Mouse (Mus musculus): ENCODE data around the gene Stx3. TPM values are rescaled to one million over a fixed set of nuclear protein-coding genes. Genes with fewer than 3 reads are reported as not detected.

Gene Stx3
- polyA plus RNA-seq, 1 experiment: 24.8 TPM

DNA sequence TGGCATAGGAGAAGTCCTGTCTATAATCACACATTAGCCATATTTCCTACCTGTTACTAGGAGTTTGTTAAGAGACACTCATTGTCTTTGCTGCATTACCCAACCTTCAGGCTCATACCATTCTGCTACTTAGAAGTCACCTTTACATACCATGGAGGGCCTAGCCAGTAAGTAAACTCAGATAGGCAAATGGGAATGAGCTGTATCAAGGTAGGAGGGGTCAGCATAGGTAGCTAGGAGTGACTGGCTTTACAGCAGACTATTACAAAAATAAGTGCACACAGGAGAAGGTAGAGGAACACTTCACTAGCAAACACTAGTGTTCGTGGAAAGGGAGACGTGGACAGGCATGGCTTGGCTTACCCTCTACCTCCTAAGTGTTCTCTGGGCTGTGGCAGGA, 71.9 kb downstream of the Stx3 start, which contains the start of gene Gif:
Gif (plus strand) TSS at position 257 of the 400 bp plus-strand sequence.
- DNase-seq (ENCODE audit: low read depth, low spot score): no peak
- WGBS: 78% methylated on average over 2 of the region's 2 CpGs

DNA sequence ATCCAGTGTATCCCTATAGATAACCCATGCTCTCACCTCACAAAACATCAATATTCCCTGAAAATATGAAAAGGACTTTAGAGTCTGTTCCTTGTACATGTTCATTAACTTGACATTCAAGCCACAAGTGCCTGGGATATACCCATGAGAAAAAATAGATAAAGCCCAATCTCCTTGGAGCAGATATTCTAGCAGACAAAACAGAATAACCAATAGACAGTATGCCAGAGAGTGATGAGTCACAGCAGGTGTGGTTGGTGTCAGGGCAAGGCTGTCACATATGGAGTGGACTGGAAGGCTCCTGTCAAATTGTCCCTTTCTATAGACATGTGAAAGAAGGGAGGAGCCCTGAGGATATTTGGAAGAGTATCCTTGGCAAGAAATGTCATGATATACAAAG, 73.5 kb downstream of the Stx3 start:
- no peak for DNase-seq (ENCODE audit: low read depth, low spot score)

DNA sequence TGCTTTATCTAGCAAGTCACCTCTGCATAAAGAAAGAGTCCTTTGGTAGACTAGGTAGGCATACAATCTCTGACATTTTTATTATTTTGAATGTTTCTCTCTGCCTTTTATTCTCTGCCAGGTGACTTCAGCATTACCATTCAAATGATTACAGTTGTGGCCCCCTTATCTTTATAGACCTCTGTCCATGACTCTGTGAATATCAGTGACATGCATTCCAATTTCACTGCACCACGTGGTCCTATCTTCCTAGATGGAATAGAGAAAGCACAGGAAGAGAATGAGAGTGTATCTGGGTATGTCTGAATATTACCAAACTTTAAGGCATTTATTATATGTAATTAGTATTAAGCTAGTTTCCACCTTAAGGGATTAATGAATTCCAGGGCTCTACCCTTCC, 82.7 kb downstream of the Stx3 start:
- 19% methylated on average over 1 of the region's 1 CpGs for WGBS
- no peak for DNase-seq (ENCODE audit: low read depth, low spot score)

GRCm38 (mm10) chr19:11730278-11730677, 88.9 kb downstream of the Stx3 start:
- DNase-seq (ENCODE audit: low read depth, low spot score): no peak
- 78% methylated on average over 1 of the region's 1 CpGs for WGBS

GRCm38 (mm10) chr19:11727304-11727703, 91.9 kb downstream of the Stx3 start:
- WGBS: 94% methylated on average over 5 of the region's 5 CpGs
- DNase-seq (ENCODE audit: low read depth, low spot score): no peak

GRCm38 (mm10) chr19:11725915-11726314, 93.3 kb downstream of the Stx3 start:
- WGBS: 46% methylated on average over 2 of the region's 2 CpGs
- no peak for DNase-seq (ENCODE audit: low read depth, low spot score)

Other genes with a start within 250 kb of the Stx3 start
- gene Ms4a6d, start 214.6 kb downstream of the Stx3 start, polyA plus RNA-seq (2012; rRNA removed): 3.8 and 5.7 TPM in 2 replicates
- 0.12 TPM in 1 of 2 replicates, not detected in the other for gene Ms4a2, start 195.7 kb downstream of the Stx3 start, polyA plus RNA-seq (2012; rRNA removed)
- gene Ms4a3, start 178.6 kb downstream of the Stx3 start, polyA plus RNA-seq (2012; rRNA removed): not detected in 2 replicates
- not detected in 2 replicates for gene Oosp2, start 158.8 kb downstream of the Stx3 start, polyA plus RNA-seq (2012; rRNA removed)
- 0.43 TPM in 1 of 2 replicates, not detected in the other for gene Oosp1, start 128.3 kb downstream of the Stx3 start, polyA plus RNA-seq (2012; rRNA removed)
- not detected in 2 replicates for gene Oosp3, start 122.3 kb downstream of the Stx3 start, polyA plus RNA-seq (2012; rRNA removed)
- 0.10 and 0.51 TPM in 2 replicates for gene Gif, start 71.8 kb downstream of the Stx3 start, polyA plus RNA-seq (2012; rRNA removed)
- 14.7 and 15.7 TPM in 2 replicates for gene Mrpl16, start 49.0 kb downstream of the Stx3 start, polyA plus RNA-seq (2012; rRNA removed)
- gene Olfr1417, start 19.8 kb upstream of the Stx3 start, polyA plus RNA-seq (2012; rRNA removed): not detected in 2 replicates
- gene Olfr1418, start 41.7 kb upstream of the Stx3 start, polyA plus RNA-seq (2012; rRNA removed): not detected in 2 replicates
- gene Olfr1419, start 55.7 kb upstream of the Stx3 start, polyA plus RNA-seq (2012; rRNA removed): not detected in 2 replicates
- not detected in 2 replicates for gene Olfr1420, start 67.2 kb upstream of the Stx3 start, polyA plus RNA-seq (2012; rRNA removed)
- 10.4 and 16.4 TPM in 2 replicates for gene Patl1, start 93.0 kb upstream of the Stx3 start, polyA plus RNA-seq (2012; rRNA removed)
- 22.0 and 29.3 TPM in 2 replicates for gene Osbp, start 146.5 kb upstream of the Stx3 start, polyA plus RNA-seq (2012; rRNA removed)
- gene Olfr1423, start 221.9 kb upstream of the Stx3 start, polyA plus RNA-seq (2012; rRNA removed): not detected in 2 replicates
- not detected in 2 replicates for gene Olfr1424, start 243.3 kb upstream of the Stx3 start, polyA plus RNA-seq (2012; rRNA removed)

Measured in large intestine, adult 2 months (tissue).